Mouse (Mus musculus): ENCODE data around the gene Osbpl3. TPM values are rescaled to one million over a fixed set of nuclear protein-coding genes. Genes with fewer than 3 reads are reported as not detected.

Osbpl3 gene
- polyA plus RNA-seq (2012; rRNA removed): 11.3 and 12.8 TPM in 2 replicates

GRCm38 (mm10) chr6:50455829-50456469 lies at the start of gene Osbpl3:
TSS of gene Osbpl3 (minus strand) at chr6:50456201.

GRCm38 (mm10) chr6:50263670-50264069 lies 192.3 kb downstream of the Osbpl3 start, which contains the start of gene Gsdme:
TSS of gene Gsdme (minus strand) at chr6:50263862.

Other genes with a start within 250 kb of the Osbpl3 start
- 23.8 and 24.7 TPM in 2 replicates for gene Gsdme, start 192.3 kb downstream of the Osbpl3 start, polyA plus RNA-seq (2012; rRNA removed)
- 56.7 and 65.1 TPM in 2 replicates for gene Cycs, start 110.3 kb upstream of the Osbpl3 start, polyA plus RNA-seq (2012; rRNA removed)
- gene 4921507P07Rik, start 140.4 kb upstream of the Osbpl3 start, polyA plus RNA-seq (2012; rRNA removed): 2.5 and 2.8 TPM in 2 replicates
- 0.44 and 0.53 TPM in 2 replicates for gene Npvf, start 198.2 kb upstream of the Osbpl3 start, polyA plus RNA-seq (2012; rRNA removed)

All from central nervous system, embryonic 18 days (tissue).